Mouse (Mus musculus) erythroblast, embryonic 14.5 days (primary cell): Measurements from ENCODE around the gene Nacc2.

Experiments
- GATA1 ChIP-seq: IDR thresholded peaks from 2 replicates; pipeline ENCODE4 v1.6.1; 2012; ENCODE audit warnings: low read length, inconsistent platforms, mixed read lengths
- TAL1 ChIP-seq: IDR thresholded peaks from 3 replicates; pipeline ENCODE4 v1.6.1; 2012; ENCODE audit warnings: low read length, inconsistent platforms, mixed read lengths

DNA sequence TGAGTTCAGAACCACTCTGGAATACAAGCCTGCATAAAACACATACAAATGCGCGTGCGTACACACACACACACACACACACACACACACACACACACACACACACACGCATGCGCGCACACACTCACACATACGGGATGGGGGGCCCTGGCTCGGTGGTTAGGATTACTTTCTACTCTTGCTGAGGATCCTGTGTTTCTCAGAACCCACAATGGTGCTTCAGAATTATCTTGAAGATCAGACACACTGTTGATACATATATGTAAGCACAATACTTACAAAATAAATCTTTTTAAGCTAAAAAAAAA lies 100.8 kb downstream of the Nacc2 start:
- TF ChIP-seq GATA1 (no peak), TAL1 (no peak)
